Mouse (Mus musculus) stomach, postnatal 0 days (tissue): ENCODE measurements around the gene Apbb2. TPM values are rescaled to one million over a fixed set of nuclear protein-coding genes. Genes with fewer than 3 reads are reported as not detected.

Experiments used
- ATAC-seq: fragments of 200-750 bp; cut with Nextera tagmentation; 2 replicates; pipeline ENCODE4 v1.8.0; 2017; ENCODE audit not compliant: low FRiP score, low TSS enrichment
- DNase-seq: peaks from one replicate; pipeline ENCODE4 v3.0.0-alpha.2; 2016; ENCODE audit warnings: low spot score
- H3K27ac ChIP-seq: fragments of 300-500 bp; sonication (generic); replicated peaks from 2 replicates; pipeline ENCODE4 v1.5.1; 2014; ENCODE audit warnings: mild to moderate bottlenecking, control low read depth
- H3K27me3 ChIP-seq: fragments of 300-500 bp; sonication (generic); 2 replicates; pipeline ENCODE4 v1.6.1; 2014; ENCODE audit warnings: low read length; ENCODE audit not compliant: control insufficient read depth, insufficient read depth
- H3K36me3 ChIP-seq: fragments of 300-500 bp; sonication (generic); 2 replicates; pipeline ENCODE4 v1.6.1; 2014; ENCODE audit warnings: low read length, mixed read lengths; ENCODE audit not compliant: control insufficient read depth, insufficient read depth
- H3K4me1 ChIP-seq: fragments of 300-500 bp; sonication (generic); replicated peaks from 2 replicates; pipeline ENCODE4 v1.6.1; 2014; ENCODE audit warnings: antibody characterized with exemption; ENCODE audit not compliant: control insufficient read depth, insufficient read depth
- H3K4me2 ChIP-seq: fragments of 300-500 bp; sonication (generic); replicated peaks from 2 replicates; pipeline ENCODE4 v1.6.1; 2014; ENCODE audit warnings: low read depth, mild to moderate bottlenecking, control low read depth, moderate library complexity
- H3K4me3 ChIP-seq: fragments of 300-500 bp; sonication (generic); 2 replicates; pipeline ENCODE4 v1.5.1; 2014; ENCODE audit warnings: low read depth, low read length, control low read depth
- H3K9ac ChIP-seq: fragments of 300-500 bp; sonication (generic); 2 replicates; pipeline ENCODE4 v1.6.1; 2014; ENCODE audit warnings: mild to moderate bottlenecking, low read length, control low read depth, mixed read lengths
- H3K9me3 ChIP-seq: fragments of 300-500 bp; sonication (generic); 2 replicates; pipeline ENCODE4 v1.6.1; 2016; ENCODE audit warnings: low read length; ENCODE audit not compliant: control insufficient read depth
- CTCF ChIP-seq: IDR thresholded peaks from 2 replicates; pipeline ENCODE4 v1.5.1; 2016; ENCODE audit warnings: antibody characterized with exemption, low read depth, mild to moderate bottlenecking, moderate library complexity
- EP300 ChIP-seq: optimal IDR thresholded peaks from 2 replicates; pipeline ENCODE3; 2016; ENCODE audit warnings: antibody characterized with exemption
- WGBS: fragments of 180-500 bp; shearing (Covaris S2); extraction: QIAGEN DNeasy Blood & Tissue Kit; methylation state at CpG from one replicate; pipeline ENCODE4 v1.1.7; 2014; 5-methylcytosine and 5-hydroxymethylcytosine counted together
- polyA plus RNA-seq: library from polyadenylated mRNA; unstranded; fragments of >200 nt; fragmentation: Nextera tagmentation; extraction: Ambion mirVana; gene quantifications from 2 replicates; pipeline ENCODE4 v1.2.1, GENCODE M21; 2015

Apbb2 gene
- polyA plus RNA-seq, 1 experiment from 2014 or later = 18.3 TPM

- Histone ChIP-seq H3K4me3 (no peak overlapping the region), H3K36me3 (no peaks in the 10 kb centered on the region), H3K4me1 (no peaks in the 10 kb centered on the region), H3K27me3 (no peaks in the 10 kb centered on the region), H3K4me2 (no peak overlapping the region), H3K27ac (no peak overlapping the region), H3K9me3 (no peaks in the 10 kb centered on the region), H3K9ac (no peak overlapping the region)
- DNase-seq = no peak
- TF ChIP-seq CTCF (no peak), EP300 (no peak)
- ATAC-seq = no peak
- 90% methylated on average over 6 of the region's 6 CpGs for WGBS
Measured at GRCm38 (mm10) chr5:66514659-66515058, 103.9 kb downstream of the Apbb2 start.

GRCm38 (mm10) chr5:66513412-66513811 is 105.2 kb downstream of the Apbb2 start:
- H3K4me3 ChIP-seq = no peak overlapping the region
- H3K4me2 ChIP-seq = no peak overlapping the region
- no peaks in the 10 kb centered on the region for H3K36me3 ChIP-seq
- DNase-seq (no peak), ATAC-seq (no peak)
- no peaks in the 10 kb centered on the region for H3K9me3 ChIP-seq
- H3K27me3 ChIP-seq = no peaks in the 10 kb centered on the region
- no peaks in the 10 kb centered on the region for H3K4me1 ChIP-seq
- H3K27ac ChIP-seq = no peak overlapping the region
- TF ChIP-seq CTCF (no peak), EP300 (no peak)
- H3K9ac ChIP-seq = no peak overlapping the region

GRCm38 (mm10) chr5:66512519-66512918 is 106.1 kb downstream of the Apbb2 start:
- DNase-seq (no peak), ATAC-seq (no peak)
- no peaks in the 10 kb centered on the region for H3K27me3 ChIP-seq
- no peak overlapping the region for H3K4me2 ChIP-seq
- TF ChIP-seq CTCF (no peak), EP300 (no peak)
- H3K4me1 ChIP-seq = no peaks in the 10 kb centered on the region
- H3K27ac ChIP-seq = no peak overlapping the region
- WGBS = 89% methylated on average over 7 of the region's 7 CpGs
- no peak overlapping the region for H3K4me3 ChIP-seq
- H3K36me3 ChIP-seq = no peaks in the 10 kb centered on the region
- H3K9me3 ChIP-seq = no peaks in the 10 kb centered on the region
- no peak overlapping the region for H3K9ac ChIP-seq

- WGBS = 86% methylated on average over 5 of the region's 7 CpGs
- TF ChIP-seq CTCF = no peak
- TF ChIP-seq EP300 = no peak
- no peak overlapping the region for H3K27ac ChIP-seq
- no peaks in the 10 kb centered on the region for H3K9me3 ChIP-seq
- DNase-seq (no peak), ATAC-seq (no peak)
- H3K9ac ChIP-seq = no peak overlapping the region
- no peaks in the 10 kb centered on the region for H3K27me3 ChIP-seq
- no peaks in the 10 kb centered on the region for H3K4me1 ChIP-seq
- H3K4me3 ChIP-seq = no peak overlapping the region
- H3K36me3 ChIP-seq = no peaks in the 10 kb centered on the region
- H3K4me2 ChIP-seq = no peak overlapping the region
Measured at GRCm38 (mm10) chr5:66510716-66511115, 107.9 kb downstream of the Apbb2 start.

GRCm38 (mm10) chr5:66509151-66509550 is 109.4 kb downstream of the Apbb2 start:
- TF ChIP-seq EP300 (no peak), CTCF (no peak)
- WGBS = 79% methylated on average over 5 of the region's 5 CpGs
- DNase-seq (no peak), ATAC-seq (no peak)
- H3K36me3 ChIP-seq = no peaks in the 10 kb centered on the region
- no peak overlapping the region for H3K4me2 ChIP-seq
- no peak overlapping the region for H3K9ac ChIP-seq
- H3K4me1 ChIP-seq = no peaks in the 10 kb centered on the region
- H3K4me3 ChIP-seq = no peak overlapping the region
- H3K27ac ChIP-seq = no peak overlapping the region
- H3K27me3 ChIP-seq = no peaks in the 10 kb centered on the region
- H3K9me3 ChIP-seq = no peaks in the 10 kb centered on the region

- TF ChIP-seq CTCF = no peak
Measured at GRCm38 (mm10) chr5:66505578-66505977, 113.0 kb downstream of the Apbb2 start.

More at GRCm38 (mm10) chr5:66505578-66505977, 113.0 kb downstream of the Apbb2 start:
- WGBS = 77% methylated on average over 3 of the region's 3 CpGs
- no peak overlapping the region for H3K27ac ChIP-seq
- H3K4me2 ChIP-seq = no peak overlapping the region
- no peak overlapping the region for H3K9ac ChIP-seq
- H3K27me3 ChIP-seq = no peaks in the 10 kb centered on the region
- no peaks in the 10 kb centered on the region for H3K9me3 ChIP-seq
- H3K4me1 ChIP-seq = peaks cover 4% of the 10 kb centered on the region
- no peak for DNase-seq
- ATAC-seq = no peak
- H3K36me3 ChIP-seq = no peaks in the 10 kb centered on the region
- no peak overlapping the region for H3K4me3 ChIP-seq
